Mouse (Mus musculus) kidney, postnatal 4 days (tissue): ENCODE data around the gene Ccdc182.
A peak's percentile ranks its signal among the peaks of the same experiment; 100 is the strongest.

Source experiments
- DNase-seq, 2 experiments: peaks; one replicate each; pipeline ENCODE4 v3.0.0; 2021; ENCODE audit warnings: mixed read lengths in 2 of 2

Ccdc182 gene

GRCm38 (mm10) chr11:88293631-88294393 lies at the start of gene Ccdc182:
Gene Ccdc182 (plus strand): TSS chr11:88294058.
- DNase-seq, result peak in 1 of 2 experiments; percentile 55

GRCm38 (mm10) chr11:88245581-88246170 lies 48.2 kb upstream of the Ccdc182 start:
- DNase-seq, result no peak

- DNase-seq, result no peak
Measured at GRCm38 (mm10) chr11:88248636-88249035, 45.2 kb upstream of the Ccdc182 start.

GRCm38 (mm10) chr11:88250568-88250967 lies 43.3 kb upstream of the Ccdc182 start:
- DNase-seq, result peak; percentile 50 to 51

GRCm38 (mm10) chr11:88251295-88251694 lies 42.6 kb upstream of the Ccdc182 start:
- no peak for DNase-seq

- peak; percentile 92 to 94 for DNase-seq
Measured at GRCm38 (mm10) chr11:88251972-88252766, 41.7 kb upstream of the Ccdc182 start.

GRCm38 (mm10) chr11:88252767-88253513 lies 40.9 kb upstream of the Ccdc182 start:
- DNase-seq, result peak in 1 of 2 experiments; percentile 32

- DNase-seq, result no peak
Measured at GRCm38 (mm10) chr11:88253514-88254167, 40.2 kb upstream of the Ccdc182 start.

- no peak for DNase-seq
Measured at GRCm38 (mm10) chr11:88257700-88258099, 36.2 kb upstream of the Ccdc182 start.

- DNase-seq, result no peak
Measured at GRCm38 (mm10) chr11:88258212-88258611, 35.6 kb upstream of the Ccdc182 start.

- peak in 1 of 2 experiments; percentile 32 for DNase-seq
Measured at GRCm38 (mm10) chr11:88260463-88260862, 33.4 kb upstream of the Ccdc182 start.

GRCm38 (mm10) chr11:88264889-88265288 lies 29.0 kb upstream of the Ccdc182 start:
- DNase-seq, result peak in 1 of 2 experiments; percentile 42

GRCm38 (mm10) chr11:88266311-88266710 lies 27.5 kb upstream of the Ccdc182 start:
- no peak for DNase-seq

GRCm38 (mm10) chr11:88271870-88272269 lies 22.0 kb upstream of the Ccdc182 start:
- DNase-seq, result no peak

- DNase-seq, result no peak
Measured at GRCm38 (mm10) chr11:88274111-88274879, 19.6 kb upstream of the Ccdc182 start.

- no peak for DNase-seq
Measured at GRCm38 (mm10) chr11:88274901-88275498, 18.9 kb upstream of the Ccdc182 start.

GRCm38 (mm10) chr11:88275949-88276348 lies 17.9 kb upstream of the Ccdc182 start:
- no peak for DNase-seq

- peak in 1 of 2 experiments; percentile 43 for DNase-seq
Measured at GRCm38 (mm10) chr11:88276534-88277308, 17.1 kb upstream of the Ccdc182 start.

- peak; percentile 46 to 59 for DNase-seq
Measured at GRCm38 (mm10) chr11:88279006-88279405, 14.9 kb upstream of the Ccdc182 start.

- DNase-seq, result no peak
Measured at GRCm38 (mm10) chr11:88280426-88280836, 13.4 kb upstream of the Ccdc182 start.
